12 mouse cellular contexts compared by ENCODE assay signal in the genomic region with DNA sequence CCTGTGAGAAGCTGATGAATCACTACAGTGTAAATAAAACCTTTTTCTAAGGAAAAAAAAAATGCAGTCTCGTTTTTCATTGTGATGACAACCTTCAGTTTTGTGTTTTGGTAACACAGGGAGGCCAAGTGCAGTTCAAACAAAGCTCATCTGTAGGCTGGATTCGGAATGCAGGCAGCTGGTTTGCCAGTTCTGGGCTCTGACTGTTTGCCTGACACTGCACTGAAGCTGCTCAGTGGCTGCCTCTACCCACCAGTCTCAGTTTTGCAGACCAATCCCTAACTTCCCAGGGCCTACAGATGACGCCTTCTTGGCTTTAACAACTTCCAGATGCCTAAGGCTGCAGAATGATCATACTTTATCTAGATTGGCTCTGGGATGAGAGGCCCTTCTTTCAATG.
A peak's percentile ranks its signal among the peaks of the same experiment; 100 is the strongest.
DNase-seq lines count a peak whose midpoint lies in the region; ATAC-seq and TF ChIP-seq lines count a peak whose summit lies in the region.
"Had no signal": no experiment of that assay in that cellular context is flagged by ENCODE, and none has a peak within 500 bp of the region (broad histone marks: within the 10 kb centered on the region; RNA-seq: fewer than 3 reads in every experiment).

No protein-coding gene starts in this region.

- H3K36me3 ChIP-seq in kidney, postnatal 0 days (ENCODE audit: insufficient read depth, low read length): no peaks in the 10 kb centered on the region

- H3K4me1 ChIP-seq in kidney, postnatal 0 days (replicated peaks; ENCODE audit: insufficient read depth, low read length): no peaks in the 10 kb centered on the region

- H3K4me2 ChIP-seq in kidney, postnatal 0 days (ENCODE audit: low read length): no peak overlapping the region

- 30% methylated on average over 3 of the region's 3 CpGs for WGBS in kidney, postnatal 0 days

- H3K4me3 ChIP-seq in kidney, postnatal 0 days (replicated peaks; ENCODE audit: low read depth, low read length): no peak overlapping the region
- H3K4me3 ChIP-seq: forebrain, embryonic 10.5 days had no signal

- peak; percentile 54 for DNase-seq in kidney, postnatal 0 days (ENCODE audit: low spot score)
- DNase-seq in kidney, adult 18-20 months: no peak
- peak; percentile 62 for DNase-seq in MN1 (ENCODE audit: low spot score)
- peak; percentile 63 for DNase-seq in embryo, embryonic 10.5 days (ENCODE audit: low spot score)
- peak; percentile 57 for DNase-seq in mesoderm, embryonic 11.5 days (ENCODE audit: low read depth, low spot score)
- no peak for DNase-seq in layer of hippocampus, adult 9-10 months (ENCODE audit: low spot score)
- no peak for DNase-seq in cerebellum, adult 8-10 months
- DNase-seq: kidney, adult 8-10 months; right cerebral cortex, postnatal 14 days had no signal

- no peak for ATAC-seq in kidney, postnatal 0 days (replicated peaks; ENCODE audit: low FRiP score, low read depth)
- ATAC-seq: CD4-positive, CD25-positive, alpha-beta regulatory T cell, adult 4 months had no signal

- H3K27ac ChIP-seq in kidney, postnatal 0 days: no peak overlapping the region
- H3K27ac ChIP-seq: forebrain, embryonic 10.5 days; liver, embryonic 14.5 days had no signal

- TF ChIP-seq CTCF in kidney, postnatal 0 days (IDR thresholded peaks at IDR 0.05; ENCODE audit: low read depth): no peak

- H3K27me3 ChIP-seq in kidney, postnatal 0 days (ENCODE audit: insufficient read depth, low read length): no peaks in the 10 kb centered on the region

- H3K9me3 ChIP-seq in kidney, postnatal 0 days (replicated peaks; ENCODE audit: low read length): no peaks in the 10 kb centered on the region
- H3K9me3 ChIP-seq: forebrain, embryonic 10.5 days had no signal

- no peak overlapping the region for H3K9ac ChIP-seq in kidney, postnatal 0 days (ENCODE audit: low read depth, low read length)
- H3K9ac ChIP-seq: liver, embryonic 14.5 days had no signal

Comparison
In these comparisons a context has a peak if more than half of its experiments do, and no peak if none do; other contexts are left out.
1. DNase-seq: peak in kidney, postnatal 0 days (single experiment), MN1 (single experiment), embryo, embryonic 10.5 days (single experiment) and mesoderm, embryonic 11.5 days (single experiment); none in kidney, adult 18-20 months (single experiment), layer of hippocampus, adult 9-10 months (single experiment) and cerebellum, adult 8-10 months (single experiment).